Mouse (Mus musculus): Measurements from ENCODE around the gene Tas1r2.

DNA sequence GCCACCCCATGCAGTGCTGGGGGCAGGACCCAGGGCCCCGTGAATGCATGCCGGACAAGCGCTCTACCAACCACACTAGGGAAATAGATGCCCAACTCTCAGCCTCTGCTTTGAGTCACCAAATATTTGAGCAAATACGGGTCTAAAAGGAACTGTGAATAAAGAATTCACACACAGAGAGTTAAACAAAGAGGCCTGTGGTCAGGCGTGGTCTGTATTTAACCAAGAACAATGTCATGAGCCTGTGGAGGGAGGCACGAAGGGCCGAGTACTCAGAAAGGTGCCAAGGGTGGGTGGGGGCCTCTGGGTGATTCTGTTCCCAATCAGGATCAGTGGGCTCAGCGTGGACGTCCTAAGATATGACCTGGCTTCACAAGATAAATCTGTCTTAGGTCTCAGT, 34.7 kb downstream of the Tas1r2 start:
- TF ChIP-seq CTCF (IDR thresholded peaks at IDR 0.05; ENCODE audit: extremely low read depth, insufficient read depth, insufficient read length, insufficient replicate concordance), result no peak
- TF ChIP-seq POLR2A (IDR thresholded peaks at IDR 0.05; ENCODE audit: low read depth, low read length), result no peak
